In the genomic region with DNA sequence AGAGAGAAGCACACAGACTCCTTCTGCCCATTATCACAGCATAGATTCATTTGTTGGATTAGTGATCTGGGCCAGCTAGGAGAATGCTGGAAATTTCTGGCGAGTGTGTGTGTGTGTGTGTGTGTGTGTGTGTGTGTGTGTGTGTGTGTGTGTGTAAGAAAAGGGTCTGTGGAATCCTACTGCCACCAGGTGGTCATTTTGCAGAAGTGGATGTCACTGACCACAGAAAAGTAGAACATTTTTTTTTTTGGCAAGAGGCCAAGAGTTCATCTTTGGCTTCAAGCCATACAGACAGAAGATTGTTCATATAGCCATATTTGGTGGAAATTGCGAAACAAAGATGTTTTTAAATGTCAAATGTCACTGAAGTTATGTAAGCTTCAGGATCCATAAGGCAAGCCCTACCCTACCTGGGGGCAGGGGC, we compare ENCODE assay signal across 9 mouse cellular contexts. TPM values are rescaled to one million over a fixed set of nuclear protein-coding genes. Genes with fewer than 3 reads are reported as not detected.
DNase-seq lines count a peak whose midpoint lies in the region; ATAC-seq lines count a peak whose summit lies in the region.
"Had no signal": no experiment of that assay in that cellular context is flagged by ENCODE, and none has a peak within 500 bp of the region (broad histone marks: within the 10 kb centered on the region; RNA-seq: fewer than 3 reads in every experiment).

No protein-coding gene starts in this region.

- H3K9ac ChIP-seq in kidney, embryonic 16.5 days (replicated peaks; ENCODE audit: low read length), result no peak overlapping the region
- H3K9ac ChIP-seq in forebrain, embryonic 12.5 days, result no peak overlapping the region
- H3K9ac ChIP-seq: limb, embryonic 12.5 days had no signal

- no peak overlapping the region for H3K4me2 ChIP-seq in kidney, embryonic 16.5 days (replicated peaks; ENCODE audit: low read depth, low read length)
- H3K4me2 ChIP-seq in forebrain, embryonic 12.5 days, result no peak overlapping the region
- H3K4me2 ChIP-seq: limb, embryonic 12.5 days had no signal

- H3K27me3 ChIP-seq in kidney, embryonic 16.5 days (ENCODE audit: insufficient read depth, low read length), result peaks cover 28% of the 10 kb centered on the region
- peaks cover 45% of the 10 kb centered on the region for H3K27me3 ChIP-seq in forebrain, embryonic 12.5 days

- ATAC-seq in kidney, embryonic 16.5 days (ENCODE audit: low FRiP score, low TSS enrichment), result no peak
- ATAC-seq in forebrain, embryonic 12.5 days (ENCODE audit: low FRiP score), result peak; percentile 15; the same call in 1 of the 2 replicates
- ATAC-seq in megakaryocyte, adult 5-6 weeks (ENCODE audit: poor library complexity, severe bottlenecking), result peak; percentile 56

- no peaks in the 10 kb centered on the region for H3K36me3 ChIP-seq in kidney, embryonic 16.5 days (ENCODE audit: insufficient read depth, low read length)
- H3K36me3 ChIP-seq in forebrain, embryonic 12.5 days (replicated peaks), result no peaks in the 10 kb centered on the region
- H3K36me3 ChIP-seq: limb, embryonic 12.5 days had no signal

- peak; percentile 61 to 63 for DNase-seq in kidney, adult 8-10 months
- peak; percentile 78 for DNase-seq in CD4-positive, CD25-positive, alpha-beta regulatory T cell, adult 2 months (ENCODE audit: low read depth, low spot score)
- peak; percentile 43 to 69 for DNase-seq in adrenal gland, postnatal 36 days
- peak; percentile 83 for DNase-seq in kidney, postnatal 14 days
- DNase-seq in telencephalon, adult 2 months (ENCODE audit: low read depth, low spot score), result peak; percentile 72

- no peak overlapping the region for H3K27ac ChIP-seq in kidney, embryonic 16.5 days (ENCODE audit: low read length)
- H3K27ac ChIP-seq in forebrain, embryonic 12.5 days, result no peak overlapping the region
- H3K27ac ChIP-seq: limb, embryonic 12.5 days had no signal

- H3K9me3 ChIP-seq in kidney, embryonic 16.5 days (ENCODE audit: low read length), result no peaks in the 10 kb centered on the region
- H3K9me3 ChIP-seq in forebrain, embryonic 12.5 days, result no peaks in the 10 kb centered on the region
- H3K9me3 ChIP-seq: limb, embryonic 12.5 days had no signal

- H3K4me1 ChIP-seq in kidney, embryonic 16.5 days (ENCODE audit: insufficient read depth, low read length), result peaks cover 25% of the 10 kb centered on the region
- H3K4me1 ChIP-seq in forebrain, embryonic 12.5 days, result peaks cover 31% of the 10 kb centered on the region

- WGBS in kidney, embryonic 16.5 days, result 5% methylated on average over 2 of the region's 2 CpGs
- 14% methylated on average over 2 of the region's 2 CpGs for WGBS in forebrain, embryonic 12.5 days

- H3K4me3 ChIP-seq in kidney, embryonic 16.5 days (ENCODE audit: low read length), result no peak overlapping the region
- no peak overlapping the region for H3K4me3 ChIP-seq in forebrain, embryonic 12.5 days (replicated peaks)
- H3K4me3 ChIP-seq: limb, embryonic 12.5 days had no signal

RNA-seq across cellular contexts. Expression of a gene that starts 7.0 kb away (rescaled TPM):
- polyA plus RNA-seq in kidney, embryonic 16.5 days (2015; fragmentation: Nextera tagmentation; extraction: Ambion mirVana), result 61.5 and 66.6 TPM in 2 replicates
- total RNA-seq in adrenal gland, postnatal 36 days (2021), result 100 to 1,000 TPM; 151 to 216 TPM
- polyA plus RNA-seq in forebrain, embryonic 12.5 days (2016; fragmentation: Nextera tagmentation; extraction: Ambion mirVana), result 62.0 and 67.5 TPM in 2 replicates
- total RNA-seq in megakaryocyte, adult 5-6 weeks (2015), result 59.0 and 62.2 TPM in 2 replicates
- 39.4 and 73.3 TPM in 2 replicates for total RNA-seq in megakaryocyte, adult 5-6 weeks (2017)
